Mouse (Mus musculus) right cerebral cortex, postnatal 36 days (tissue): ENCODE data around the gene Ech1.

Source experiments
- DNase-seq, 2 experiments: peaks; one replicate each; pipeline ENCODE4 v3.0.0; 2022; ENCODE audit warnings: low spot score in 2 of 2, mixed read lengths in 1 of 2

Ech1 gene

DNA sequence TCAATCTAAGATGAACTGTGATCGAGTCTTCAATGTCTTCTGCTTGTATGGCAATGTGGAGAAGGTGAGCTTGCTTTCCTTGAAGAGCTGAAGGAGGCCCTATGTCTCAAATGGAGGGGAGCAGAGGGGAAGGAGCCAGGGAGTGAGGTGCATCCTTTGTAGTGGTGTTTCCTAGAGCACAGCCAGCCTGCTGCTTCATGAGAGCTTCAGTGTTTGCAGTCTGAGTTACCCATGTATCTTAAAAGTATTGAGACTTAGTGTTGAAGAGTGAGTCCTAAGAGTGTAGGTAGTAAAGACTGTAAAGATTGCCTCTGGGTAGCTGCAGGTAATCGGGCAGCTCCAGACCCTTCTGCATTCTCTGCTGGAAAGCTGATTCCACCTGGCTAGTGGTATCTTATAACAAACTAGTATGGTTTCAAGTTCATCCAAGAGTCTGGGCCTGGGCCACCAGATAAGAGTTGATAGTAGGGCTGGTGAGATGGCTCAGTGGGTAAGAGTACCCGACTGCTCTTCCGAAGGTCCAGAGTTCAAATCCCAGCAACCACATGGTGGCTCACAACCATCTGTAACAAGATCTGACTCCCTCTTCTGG is 6.1 kb upstream of the Ech1 start:
- DNase-seq: no peak

DNA sequence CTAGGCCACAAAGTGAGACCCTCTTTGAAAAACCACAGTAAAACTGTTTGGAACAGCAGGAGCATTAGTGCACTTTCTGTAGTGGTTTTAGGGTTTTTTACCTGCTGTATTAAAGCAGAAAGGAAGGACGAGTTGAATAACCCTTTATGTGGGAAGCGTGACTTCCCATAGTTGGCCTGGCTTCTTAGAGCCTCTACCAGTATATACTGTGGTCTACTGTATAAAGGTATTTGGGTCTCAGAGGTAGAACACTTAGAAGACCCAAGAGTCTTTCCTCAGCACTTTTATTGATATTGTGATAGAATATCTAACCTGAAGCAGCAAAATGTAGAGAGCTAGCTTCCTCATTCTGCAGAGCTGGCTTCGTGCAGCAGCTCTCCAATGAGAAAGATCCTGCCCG is 5.4 kb upstream of the Ech1 start:
- no peak for DNase-seq

DNA sequence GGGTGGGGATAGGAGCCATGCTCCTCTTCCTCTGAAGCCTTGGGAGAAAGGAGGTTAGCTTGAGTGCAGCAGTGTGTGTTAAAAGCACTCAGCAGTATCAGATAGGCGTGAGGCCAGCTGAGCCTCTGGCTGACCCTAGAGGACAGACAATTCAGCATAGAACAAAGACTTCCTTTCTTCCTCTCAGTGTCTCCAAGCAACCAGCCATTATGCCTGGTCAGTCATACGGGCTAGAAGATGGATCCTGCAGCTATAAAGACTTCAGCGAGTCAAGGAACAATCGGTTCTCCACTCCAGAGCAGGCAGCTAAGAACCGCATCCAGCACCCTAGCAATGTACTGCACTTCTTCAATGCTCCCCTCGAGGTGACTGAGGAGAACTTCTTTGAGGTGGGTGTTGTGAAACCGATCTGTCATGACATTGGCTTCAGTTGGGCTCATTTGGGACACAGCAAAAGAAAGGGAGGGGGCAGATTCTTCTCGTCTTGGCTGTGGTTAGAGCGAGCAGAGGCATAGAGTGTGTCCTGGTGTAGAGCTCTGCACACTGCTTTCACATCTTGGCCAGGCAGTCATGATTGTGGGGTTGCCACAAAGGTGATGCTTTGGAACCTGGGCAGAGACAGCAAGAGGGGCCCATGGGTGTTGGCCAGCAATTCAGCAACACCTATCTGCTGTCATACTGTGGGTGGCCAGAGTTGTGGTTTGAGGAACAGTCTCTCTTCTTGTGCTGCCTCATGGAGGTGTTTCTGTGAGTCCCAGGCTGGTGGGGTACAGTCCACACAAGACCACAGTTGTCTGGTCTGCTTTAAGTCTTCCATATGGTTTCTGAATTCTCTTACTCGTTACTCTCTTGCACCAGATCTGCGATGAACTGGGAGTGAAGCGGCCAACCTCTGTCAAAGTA is 4.4 kb upstream of the Ech1 start:
- DNase-seq: no peak

DNA sequence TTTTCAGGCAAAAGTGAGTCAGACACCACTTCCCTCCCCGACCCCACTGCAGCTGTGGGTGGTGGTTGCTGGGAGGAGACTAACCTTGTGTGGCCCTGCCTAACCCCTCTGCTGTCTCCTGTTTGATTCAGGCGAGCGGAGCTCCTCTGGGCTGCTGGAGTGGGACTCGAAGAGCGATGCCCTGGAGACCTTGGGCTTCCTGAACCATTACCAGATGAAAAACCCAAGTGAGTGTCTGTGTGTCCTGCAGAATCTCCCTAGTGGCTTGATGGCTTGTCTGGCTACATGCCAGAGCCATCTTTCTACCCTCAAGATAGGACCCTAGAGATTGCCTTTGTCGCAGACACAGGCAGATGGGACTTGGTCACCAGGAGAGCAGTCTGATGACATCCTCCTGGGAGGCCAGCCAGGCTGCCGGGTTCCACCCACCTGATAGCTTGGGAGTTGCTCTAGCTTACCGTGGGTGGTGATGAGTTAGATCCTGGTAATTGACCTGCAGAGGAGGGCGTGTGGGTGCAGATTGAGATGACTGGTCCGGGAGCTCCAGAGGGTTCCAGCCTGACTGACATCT is 3.7 kb upstream of the Ech1 start:
- peak; percentile 60 to 66 for DNase-seq

DNA sequence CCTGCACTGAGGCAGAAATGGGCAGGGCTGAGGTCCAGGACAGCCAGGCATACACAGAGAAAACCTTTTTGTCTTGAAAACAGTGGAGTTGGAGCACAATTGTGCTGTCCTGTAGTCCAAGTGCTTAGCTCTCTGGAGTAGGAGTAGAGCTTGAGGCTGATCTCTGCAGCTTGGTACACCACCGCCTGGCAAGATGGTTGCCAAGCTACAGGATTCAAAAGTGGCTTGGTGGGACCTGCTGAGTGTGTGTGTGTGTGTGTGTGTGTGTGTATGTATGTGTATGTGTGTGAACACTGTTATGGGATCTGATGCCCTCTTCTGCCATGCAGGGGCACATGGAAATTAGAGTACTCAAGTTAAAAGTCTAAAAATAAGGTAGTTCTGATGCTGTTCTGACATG is 2.5 kb upstream of the Ech1 start:
- DNase-seq: no peak

DNA sequence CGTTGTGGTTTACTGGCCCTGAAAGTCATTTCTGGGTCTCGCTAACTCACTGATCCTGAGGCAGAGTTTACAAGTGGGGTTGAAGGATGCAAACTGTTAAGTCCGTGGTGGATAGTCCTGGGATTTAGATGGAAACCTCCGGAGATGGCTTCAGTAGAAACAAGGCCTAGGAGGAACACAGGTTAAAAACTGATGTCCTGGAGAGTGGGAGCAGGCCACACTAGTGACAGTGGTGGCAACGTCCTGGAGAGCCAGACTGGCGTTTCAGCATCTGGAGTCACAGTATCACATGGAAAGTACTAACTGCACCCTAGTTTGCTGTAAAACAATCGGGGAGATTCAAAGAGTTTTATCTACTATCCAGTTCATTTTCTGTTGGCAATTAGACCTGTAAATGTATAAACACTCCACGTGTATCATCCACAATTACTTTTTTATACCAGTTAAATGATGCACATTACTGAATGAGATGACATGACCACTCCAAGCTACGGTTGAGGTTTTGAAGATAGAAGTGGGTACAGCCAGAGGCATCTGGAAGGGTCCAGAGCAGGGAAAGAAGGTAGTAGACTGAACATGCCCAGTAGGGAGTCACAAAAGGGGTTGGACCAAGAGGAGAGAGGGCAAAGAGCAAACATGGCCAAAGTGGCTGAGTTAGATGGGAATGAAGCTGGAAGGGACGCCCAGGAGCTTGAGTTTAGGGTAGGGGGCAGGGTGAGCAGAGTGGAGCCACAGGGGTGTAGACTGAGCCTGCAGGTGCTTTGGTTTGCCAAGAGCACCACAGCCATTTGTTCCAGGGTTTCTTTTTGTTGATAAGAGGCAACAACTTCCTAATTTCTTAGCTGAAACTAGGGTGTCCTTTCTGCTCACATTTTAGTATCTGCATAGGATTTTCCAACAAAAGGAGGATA is 1.8 kb upstream of the Ech1 start:
- no peak for DNase-seq

DNA sequence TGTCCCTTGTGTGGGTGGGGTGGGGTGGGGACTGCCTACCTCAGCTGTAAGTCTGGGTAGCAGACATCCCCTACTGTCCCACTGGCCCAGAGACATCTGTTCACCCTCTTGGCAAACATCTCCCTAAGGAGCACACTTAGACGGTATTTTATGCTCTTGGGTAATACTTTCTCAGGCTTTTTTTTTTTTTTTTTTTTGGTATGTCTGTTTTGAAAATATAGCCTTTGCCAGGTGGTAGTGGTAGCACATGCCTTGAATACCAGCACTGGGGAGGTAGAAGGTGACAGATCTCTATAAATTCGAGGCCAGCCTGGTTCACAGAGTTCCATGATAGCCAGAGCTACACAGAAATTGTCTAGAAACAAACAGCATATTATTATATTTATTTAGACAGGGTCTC is 1.1 kb upstream of the Ech1 start:
- DNase-seq: no peak

DNA sequence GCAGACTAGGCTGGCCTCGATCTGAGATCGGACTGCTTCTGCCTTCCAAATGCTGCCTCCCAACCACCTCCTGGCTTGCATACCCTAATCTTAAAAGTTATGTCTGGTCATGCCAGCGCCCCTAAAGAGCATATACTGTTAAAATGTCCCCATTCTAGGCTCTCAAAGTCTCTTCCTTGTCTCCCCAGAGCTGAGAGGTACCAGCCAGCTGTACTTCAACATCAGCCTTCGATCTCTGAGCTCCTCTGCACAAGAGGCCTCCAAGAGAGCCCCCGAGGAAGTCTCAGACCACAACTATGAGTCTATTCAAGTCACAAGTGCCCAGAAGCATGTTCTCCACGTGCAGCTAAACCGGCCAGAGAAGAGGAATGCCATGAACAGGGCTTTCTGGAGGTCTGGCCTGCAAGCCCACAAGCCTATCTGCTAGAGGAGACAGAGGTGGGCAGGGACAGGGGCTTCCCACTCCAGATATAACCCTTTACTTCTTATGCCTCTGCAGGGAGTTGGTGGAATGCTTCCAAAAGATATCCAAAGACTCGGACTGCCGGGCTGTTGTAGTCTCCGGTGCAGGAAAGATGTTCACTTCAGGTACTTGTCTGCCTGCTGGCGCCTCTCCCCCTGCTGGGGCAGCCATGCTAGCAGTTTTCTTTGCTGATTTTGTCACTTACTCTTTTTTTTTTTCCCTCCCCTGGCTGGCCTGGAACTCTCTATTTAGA is 827 bp downstream of the Ech1 start:
- no peak for DNase-seq

DNA sequence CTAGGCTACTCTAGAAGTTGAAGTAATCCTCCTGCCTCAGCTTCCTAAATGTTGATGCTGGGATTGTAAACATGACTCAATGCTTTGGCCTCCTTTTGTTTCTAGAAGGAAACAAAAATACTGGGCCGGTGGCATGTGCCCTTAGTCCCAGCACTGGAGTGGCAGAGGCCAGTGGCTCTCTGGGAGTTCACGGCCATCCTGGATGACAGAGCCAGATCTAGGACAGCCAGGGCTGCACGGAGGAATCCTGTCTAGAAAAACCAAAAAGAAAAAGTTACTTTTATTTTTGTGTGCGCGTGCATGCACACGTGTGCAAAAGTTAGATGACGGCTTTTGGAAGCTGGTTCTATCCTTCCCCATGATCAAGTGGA is 1.4 kb downstream of the Ech1 start:
- DNase-seq: no peak

DNA sequence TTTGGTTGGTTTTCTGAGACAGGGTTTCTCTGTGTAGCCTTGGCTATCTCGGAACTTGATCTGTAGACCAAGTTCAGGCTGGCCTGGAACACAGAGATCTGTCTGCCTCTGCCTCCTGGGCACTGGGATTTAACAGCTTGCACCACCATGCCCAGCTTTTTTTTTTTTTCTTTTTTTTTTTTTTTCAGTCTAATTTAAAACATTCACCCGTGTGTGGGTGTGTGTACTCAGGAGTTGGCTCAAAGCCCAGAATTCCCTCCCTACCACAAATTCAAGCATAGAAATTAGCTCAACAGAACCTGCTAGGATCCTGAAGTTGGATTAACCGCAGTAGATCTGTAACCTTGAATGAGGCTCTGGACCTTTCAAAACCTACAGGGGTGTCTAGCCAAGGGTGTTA is 2.3 kb downstream of the Ech1 start:
- DNase-seq: peak in 1 of 2 experiments; percentile 68

DNA sequence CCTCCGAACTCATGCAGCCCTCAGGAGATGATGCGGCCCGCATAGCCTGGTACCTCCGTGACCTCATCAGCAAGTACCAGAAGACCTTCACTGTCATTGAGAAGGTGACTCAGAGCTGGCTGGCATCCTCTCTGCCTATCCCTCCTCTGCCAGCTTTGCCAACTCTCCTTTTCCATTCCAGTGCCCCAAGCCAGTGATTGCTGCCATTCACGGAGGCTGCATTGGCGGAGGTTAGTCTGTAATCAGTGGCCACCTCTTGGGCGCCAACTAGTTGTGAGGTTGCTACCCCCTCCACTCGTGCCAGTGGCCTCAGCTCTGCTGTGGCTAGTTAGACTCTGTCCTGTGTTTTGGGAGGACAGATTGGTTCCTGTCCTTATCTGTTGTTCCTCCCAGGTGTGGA is 4.8 kb downstream of the Ech1 start:
- no peak for DNase-seq

DNA sequence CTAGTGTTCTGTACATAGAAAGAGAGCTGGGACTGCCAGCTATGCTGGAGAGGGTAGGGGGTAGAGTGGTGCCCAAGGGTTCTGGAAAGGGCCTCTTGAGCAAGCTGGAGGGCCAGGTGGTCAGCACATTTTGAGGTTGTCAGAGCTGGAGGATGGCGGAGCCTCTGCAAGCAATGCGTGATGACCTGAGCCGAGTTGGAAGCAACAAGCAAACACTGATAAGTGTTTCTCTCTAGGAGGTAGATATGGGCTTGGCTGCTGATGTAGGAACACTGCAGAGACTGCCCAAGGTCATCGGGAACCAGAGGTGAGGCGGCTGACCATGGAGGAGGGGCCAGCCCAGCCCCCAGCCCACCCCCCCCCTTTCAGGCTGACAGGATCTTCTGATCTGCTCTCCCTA is 6.0 kb downstream of the Ech1 start:
- DNase-seq: no peak

DNA sequence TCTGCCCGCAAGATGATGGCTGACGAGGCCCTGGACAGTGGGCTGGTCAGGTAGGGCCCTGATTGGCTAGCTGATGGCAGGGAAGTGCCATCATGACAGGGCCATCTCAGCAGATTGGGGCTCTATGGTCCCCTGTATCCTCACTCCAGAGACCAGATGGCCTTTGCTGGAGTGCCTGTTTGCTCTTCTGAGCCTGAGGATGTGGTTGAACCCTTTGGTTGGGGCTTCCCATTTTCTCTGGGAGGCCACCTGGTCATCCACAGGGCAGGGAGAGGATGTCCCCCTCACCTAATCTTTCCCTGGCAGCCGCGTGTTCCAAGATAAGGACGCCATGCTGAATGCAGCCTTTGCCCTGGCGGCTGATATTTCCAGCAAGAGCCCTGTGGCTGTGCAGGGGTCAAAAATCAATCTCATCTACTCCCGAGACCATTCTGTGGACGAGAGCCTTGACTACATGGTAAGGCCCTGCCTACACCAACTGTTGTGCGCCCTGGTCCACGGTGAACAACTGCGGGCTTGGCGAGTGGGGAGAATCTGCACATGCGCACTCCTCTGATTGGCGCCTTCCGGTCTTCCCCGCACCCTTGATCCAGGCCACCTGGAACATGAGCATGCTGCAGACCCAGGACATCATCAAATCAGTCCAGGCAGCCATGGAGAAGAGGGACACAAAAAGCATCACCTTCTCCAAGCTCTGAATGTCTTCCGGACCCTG is 6.6 kb downstream of the Ech1 start:
- no peak for DNase-seq

DNA sequence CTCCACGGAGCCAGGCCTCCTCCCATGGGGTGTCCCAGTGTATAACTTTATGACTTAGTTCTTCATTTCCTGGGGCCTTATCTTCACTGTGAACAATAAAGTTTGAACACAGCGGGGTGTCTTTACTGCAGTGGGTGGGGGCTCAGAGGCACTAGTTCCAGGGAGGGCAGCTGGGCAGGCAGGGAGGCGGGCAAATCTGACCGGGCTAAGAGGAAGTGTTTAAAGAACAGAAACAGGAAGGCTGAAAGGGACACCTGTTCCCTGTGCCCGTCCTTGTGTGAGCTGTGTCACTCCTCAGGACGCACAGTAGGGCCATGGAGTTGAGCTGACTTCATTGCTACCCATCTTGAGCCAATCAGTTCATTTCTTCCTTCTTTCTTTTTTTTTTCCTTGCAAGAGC is 7.1 kb downstream of the Ech1 start:
- DNase-seq: no peak

DNA sequence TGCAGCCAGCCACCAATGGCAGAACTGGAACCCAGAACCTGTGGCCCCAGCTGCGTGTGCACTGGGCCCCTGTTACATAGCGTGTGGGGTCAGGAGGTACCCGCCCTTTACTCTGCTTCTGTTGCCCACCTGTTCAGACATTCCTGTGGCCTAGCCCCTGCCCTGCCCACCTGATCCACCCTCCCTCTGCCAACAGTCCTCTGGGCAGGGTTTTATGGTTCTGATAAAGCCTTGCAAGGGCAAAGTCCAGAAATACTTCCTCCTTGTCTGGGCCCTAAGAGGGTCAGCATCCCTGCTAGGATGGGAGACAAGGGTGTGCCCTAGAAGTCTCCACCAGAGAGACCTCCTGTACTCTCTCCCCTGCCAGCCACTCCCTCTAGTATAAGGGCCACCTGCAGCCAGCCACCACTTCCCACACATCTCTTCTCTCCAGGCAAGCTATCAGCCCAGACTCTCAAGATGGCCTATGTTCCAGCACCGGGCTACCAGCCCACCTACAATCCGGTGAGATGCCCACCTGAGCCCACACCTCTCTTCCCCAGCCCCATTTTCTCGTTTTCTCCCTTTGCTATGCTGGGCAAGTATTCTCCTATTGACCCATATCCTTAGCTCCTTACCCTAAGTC is 8.8 kb downstream of the Ech1 start, which contains the start of gene Lgals4:
Gene Lgals4 (plus strand): TSS at position 132 of the 625 bp plus-strand sequence.
- no peak for DNase-seq

DNA sequence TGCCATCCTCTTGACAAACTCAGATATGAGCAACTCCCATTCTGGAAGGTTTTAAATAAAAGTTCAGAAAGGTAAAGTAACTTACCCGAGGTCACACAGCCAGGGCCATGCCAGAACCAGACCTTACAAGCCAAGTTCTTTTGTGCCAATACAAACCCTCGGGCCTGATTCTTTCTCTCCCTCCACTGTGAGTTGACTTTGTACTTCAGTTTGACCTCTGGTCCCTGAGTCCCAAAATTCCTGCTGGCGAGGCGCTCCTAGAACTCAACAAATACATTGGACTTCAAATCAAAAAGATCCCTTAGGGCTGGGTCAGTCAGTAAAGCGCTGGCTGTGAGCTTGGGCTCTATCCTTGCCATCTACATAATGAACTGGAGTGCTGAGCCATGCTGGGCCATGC is 11.9 kb downstream of the Ech1 start:
- DNase-seq: no peak

DNA sequence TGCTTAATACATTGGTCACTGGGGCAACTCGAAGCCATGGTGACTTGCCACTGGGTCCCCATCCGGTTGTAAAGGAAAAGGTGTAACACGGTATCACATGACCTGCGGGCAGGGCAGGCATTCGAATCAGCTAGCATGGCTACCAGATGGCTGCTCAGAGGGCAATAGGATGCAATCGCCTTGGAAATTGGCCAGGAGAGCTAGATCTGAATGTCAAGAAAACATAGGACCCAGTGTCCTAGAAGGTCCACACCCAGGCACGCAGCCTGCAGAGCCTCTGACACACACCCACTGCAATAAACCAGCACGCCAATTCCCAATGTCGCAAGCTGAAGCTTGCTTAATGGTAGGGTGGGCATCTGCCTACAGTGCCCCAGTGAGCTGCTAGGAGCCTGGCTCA is 13.3 kb downstream of the Ech1 start:
- DNase-seq: no peak

DNA sequence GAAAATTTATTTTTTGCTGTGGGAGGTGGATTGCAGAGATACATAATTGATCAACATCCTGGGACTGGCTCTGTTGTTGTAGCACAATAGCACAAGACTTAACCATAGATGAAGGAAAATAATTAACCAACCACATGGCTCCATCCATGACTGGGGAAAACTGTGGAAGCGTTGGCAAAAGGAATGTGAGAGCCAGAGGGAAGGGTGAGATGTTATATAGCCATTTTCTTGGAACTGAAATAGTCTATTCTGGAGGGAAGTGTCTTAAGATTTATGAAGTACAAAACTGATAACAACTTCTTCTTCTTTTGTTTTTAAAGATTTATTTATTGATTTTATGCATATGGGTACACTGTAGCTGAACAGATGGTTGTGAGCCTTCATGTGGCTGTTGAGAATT is 22.3 kb downstream of the Ech1 start:
- DNase-seq: no peak

DNA sequence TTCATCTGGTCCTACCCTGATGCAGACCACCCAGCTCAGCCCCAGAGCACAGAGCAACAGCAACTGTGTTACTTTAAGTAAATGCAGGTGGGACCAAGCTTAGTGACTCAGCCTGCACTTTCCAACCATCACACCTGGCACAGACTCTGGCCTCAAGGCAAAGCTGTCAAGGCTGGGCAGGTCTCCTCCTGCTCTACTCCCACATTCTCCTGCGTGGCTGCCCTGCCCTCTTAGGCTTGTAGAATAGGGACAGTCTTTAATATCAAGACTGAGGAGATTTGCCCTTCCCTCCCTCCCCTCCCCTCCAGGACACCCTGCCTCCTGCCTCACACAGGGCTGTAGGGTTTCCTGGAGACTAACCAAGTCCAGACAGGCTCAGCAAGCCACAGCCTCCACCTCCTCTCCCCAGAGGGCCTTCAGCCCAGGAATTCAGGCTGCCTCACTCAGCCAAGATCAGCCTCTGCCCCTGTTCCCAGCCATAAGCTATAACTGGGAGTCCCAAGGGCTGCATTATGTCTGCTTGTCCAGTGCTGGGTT is 24.8 kb downstream of the Ech1 start:
- DNase-seq: no peak

DNA sequence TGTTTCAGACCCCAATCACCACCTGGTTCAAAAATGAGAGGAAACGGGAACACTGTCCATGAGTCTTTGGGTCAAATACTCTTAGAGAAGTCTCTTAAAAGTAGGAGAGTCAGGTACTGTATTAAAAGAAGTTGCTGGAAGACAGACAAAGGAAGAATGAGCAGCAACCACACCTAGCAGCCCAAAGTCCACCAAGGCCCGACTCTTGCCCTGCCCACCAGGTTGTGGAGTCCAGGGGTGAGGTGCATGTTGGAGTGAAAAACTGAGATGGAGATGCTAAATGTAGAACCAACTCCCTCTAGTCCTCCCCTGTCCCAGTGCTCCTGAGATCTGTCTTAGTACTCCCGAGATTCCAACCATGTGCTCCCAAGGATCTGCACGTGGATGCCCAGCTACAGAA is 25.6 kb downstream of the Ech1 start:
- no peak for DNase-seq
